ENCODE assay signal across 8 mouse cellular contexts in genomic region chr3:88951327-88951800, GRCm38 (mm10). TPM values are rescaled to one million over a fixed set of nuclear protein-coding genes. Genes with fewer than 3 reads are reported as not detected.
A peak's percentile ranks its signal among the peaks of the same experiment; 100 is the strongest.
DNase-seq lines count a peak whose midpoint lies in the region; ATAC-seq lines count a peak whose summit lies in the region.

No protein-coding gene starts in this region.

- peak overlapping the region; percentile 99 for H3K27ac ChIP-seq in lung, embryonic 15.5 days
- peak overlapping the region; percentile 99 for H3K27ac ChIP-seq in embryonic facial prominence, embryonic 12.5 days
- H3K27ac ChIP-seq in intestine, embryonic 16.5 days (ENCODE audit: low read length), result peak overlapping the region; percentile 98
- H3K27ac ChIP-seq in neural tube, embryonic 14.5 days (ENCODE audit: low read depth, low read length), result peak overlapping the region; percentile 99

- WGBS in lung, embryonic 15.5 days, result 0% methylated on average over 5 of the region's 5 CpGs
- WGBS in embryonic facial prominence, embryonic 12.5 days, result 2% methylated on average over 5 of the region's 5 CpGs
- 0% methylated on average over 5 of the region's 5 CpGs for WGBS in intestine, embryonic 16.5 days
- WGBS in neural tube, embryonic 14.5 days, result 2% methylated on average over 5 of the region's 5 CpGs

- DNase-seq in lung, postnatal 10 days, result no peak
- no peak for DNase-seq in right cerebral cortex, adult 2 months (ENCODE audit: low spot score in 2 of 2)

- H3K36me3 ChIP-seq in lung, embryonic 15.5 days, result no peaks in the 10 kb centered on the region
- no peaks in the 10 kb centered on the region for H3K36me3 ChIP-seq in embryonic facial prominence, embryonic 12.5 days
- H3K36me3 ChIP-seq in intestine, embryonic 16.5 days (ENCODE audit: control insufficient read depth, insufficient read depth, low read length), result no peaks in the 10 kb centered on the region
- H3K36me3 ChIP-seq in neural tube, embryonic 14.5 days (ENCODE audit: control insufficient read depth, insufficient read depth, low read length), result no peaks in the 10 kb centered on the region

- no peak for ATAC-seq in lung, embryonic 15.5 days (ENCODE audit: borderline replicate concordance, extremely low read depth, low FRiP score, low TSS enrichment)
- no peak for ATAC-seq in embryonic facial prominence, embryonic 12.5 days (ENCODE audit: insufficient number of reproducible peaks, insufficient read depth, low FRiP score, low TSS enrichment)
- no peak for ATAC-seq in intestine, embryonic 16.5 days
- ATAC-seq in neural tube, embryonic 14.5 days (ENCODE audit: low read depth), result no peak
- no peak for ATAC-seq in erythroid progenitor cell, adult 5-6 weeks (replicated peaks; ENCODE audit: low FRiP score, poor library complexity, severe bottlenecking)
- ATAC-seq in monocyte, adult 5-6 weeks (replicated peaks; ENCODE audit: insufficient number of reproducible peaks, low FRiP score, low TSS enrichment, poor library complexity, severe bottlenecking), result no peak

- H3K4me1 ChIP-seq in lung, embryonic 15.5 days, result peaks cover 25% of the 10 kb centered on the region
- peaks cover 24% of the 10 kb centered on the region for H3K4me1 ChIP-seq in embryonic facial prominence, embryonic 12.5 days
- peaks cover 21% of the 10 kb centered on the region for H3K4me1 ChIP-seq in intestine, embryonic 16.5 days (ENCODE audit: control insufficient read depth, insufficient read depth, low read length)
- peaks cover 31% of the 10 kb centered on the region for H3K4me1 ChIP-seq in neural tube, embryonic 14.5 days (ENCODE audit: control insufficient read depth, insufficient read depth, low read length)

- no peaks in the 10 kb centered on the region for H3K9me3 ChIP-seq in lung, embryonic 15.5 days
- no peaks in the 10 kb centered on the region for H3K9me3 ChIP-seq in embryonic facial prominence, embryonic 12.5 days
- no peaks in the 10 kb centered on the region for H3K9me3 ChIP-seq in intestine, embryonic 16.5 days (ENCODE audit: control insufficient read depth, low read length)
- no peaks in the 10 kb centered on the region for H3K9me3 ChIP-seq in neural tube, embryonic 14.5 days (ENCODE audit: control insufficient read depth, low read length)

- H3K4me3 ChIP-seq in lung, embryonic 15.5 days, result peak overlapping the region; percentile 97
- H3K4me3 ChIP-seq in embryonic facial prominence, embryonic 12.5 days, result peak overlapping the region; percentile 93
- peak overlapping the region; percentile 97 for H3K4me3 ChIP-seq in intestine, embryonic 16.5 days (ENCODE audit: low read length)
- H3K4me3 ChIP-seq in neural tube, embryonic 14.5 days (ENCODE audit: low read depth, low read length), result peak overlapping the region; percentile 92

- peak overlapping the region; percentile 97 for H3K9ac ChIP-seq in lung, embryonic 15.5 days
- peak overlapping the region; percentile 94 for H3K9ac ChIP-seq in embryonic facial prominence, embryonic 12.5 days
- H3K9ac ChIP-seq in intestine, embryonic 16.5 days (ENCODE audit: low read depth, low read length), result peak overlapping the region; percentile 99
- H3K9ac ChIP-seq in neural tube, embryonic 14.5 days (replicated peaks; ENCODE audit: low read depth, low read length), result peak overlapping the region; percentile 93

- H3K4me2 ChIP-seq in lung, embryonic 15.5 days, result peak overlapping the region; percentile 71
- H3K4me2 ChIP-seq in embryonic facial prominence, embryonic 12.5 days (replicated peaks), result peak overlapping the region; percentile 68
- peak overlapping the region; percentile 54 for H3K4me2 ChIP-seq in intestine, embryonic 16.5 days (ENCODE audit: low read depth, low read length)
- peak overlapping the region; percentile 90 for H3K4me2 ChIP-seq in neural tube, embryonic 14.5 days (ENCODE audit: low read depth, low read length)

- no peaks in the 10 kb centered on the region for H3K27me3 ChIP-seq in lung, embryonic 15.5 days
- H3K27me3 ChIP-seq in embryonic facial prominence, embryonic 12.5 days, result no peaks in the 10 kb centered on the region
- no peaks in the 10 kb centered on the region for H3K27me3 ChIP-seq in intestine, embryonic 16.5 days (replicated peaks; ENCODE audit: control insufficient read depth, insufficient read depth, low read length)
- no peaks in the 10 kb centered on the region for H3K27me3 ChIP-seq in neural tube, embryonic 14.5 days (ENCODE audit: control insufficient read depth, insufficient read depth, low read length)

RNA-seq across cellular contexts. Expression of gene Dap3, which starts 0.4 kb away (rescaled TPM):
- 139 and 140 TPM in 2 replicates for polyA plus RNA-seq in lung, embryonic 15.5 days (2015; fragmentation: Nextera tagmentation; extraction: Ambion mirVana)
- polyA plus RNA-seq in embryonic facial prominence, embryonic 12.5 days (2016; fragmentation: Nextera tagmentation; extraction: Ambion mirVana), result 153 and 156 TPM in 2 replicates
- polyA plus RNA-seq in intestine, embryonic 16.5 days (2015; fragmentation: Nextera tagmentation; extraction: Ambion mirVana), result 162 and 165 TPM in 2 replicates
- 142 and 149 TPM in 2 replicates for polyA plus RNA-seq in neural tube, embryonic 14.5 days (2014; fragmentation: Nextera tagmentation; extraction: Ambion mirVana)
- total RNA-seq in erythroid progenitor cell, adult 5-6 weeks (2015; ENCODE audit: low replicate concordance), result 63.8 and 81.7 TPM in 2 replicates
- total RNA-seq in erythroid progenitor cell, adult 5-6 weeks (2017; ENCODE audit: low replicate concordance), result 18.3 and 46.8 TPM in 2 replicates
- total RNA-seq in monocyte, adult 5-6 weeks (2017), result 38.3 to 58.2 TPM (median 53.2 TPM) in 3 replicates

RNA-seq across cellular contexts. Expression of gene Ash1l, which starts 0.9 kb away (rescaled TPM):
- 16.9 and 20.1 TPM in 2 replicates for polyA plus RNA-seq in lung, embryonic 15.5 days (2015; fragmentation: Nextera tagmentation; extraction: Ambion mirVana)
- polyA plus RNA-seq in embryonic facial prominence, embryonic 12.5 days (2016; fragmentation: Nextera tagmentation; extraction: Ambion mirVana), result 25.5 TPM in 2 replicates
- polyA plus RNA-seq in intestine, embryonic 16.5 days (2015; fragmentation: Nextera tagmentation; extraction: Ambion mirVana), result 13.1 and 13.8 TPM in 2 replicates
- 27.1 and 27.9 TPM in 2 replicates for polyA plus RNA-seq in neural tube, embryonic 14.5 days (2014; fragmentation: Nextera tagmentation; extraction: Ambion mirVana)
- total RNA-seq in erythroid progenitor cell, adult 5-6 weeks (2015; ENCODE audit: low replicate concordance), result 71.7 and 82.9 TPM in 2 replicates
- total RNA-seq in erythroid progenitor cell, adult 5-6 weeks (2017; ENCODE audit: low replicate concordance), result 69.7 and 70.7 TPM in 2 replicates
- 40.6 to 78.1 TPM (median 41.7 TPM) in 3 replicates for total RNA-seq in monocyte, adult 5-6 weeks (2017)

RNA-seq across cellular contexts. Expression of gene Msto1, which starts 37.6 kb away (rescaled TPM):
- polyA plus RNA-seq in lung, embryonic 15.5 days (2015; fragmentation: Nextera tagmentation; extraction: Ambion mirVana), result 45.1 and 46.1 TPM in 2 replicates
- polyA plus RNA-seq in embryonic facial prominence, embryonic 12.5 days (2016; fragmentation: Nextera tagmentation; extraction: Ambion mirVana), result 48.4 TPM in 2 replicates
- 43.4 and 45.6 TPM in 2 replicates for polyA plus RNA-seq in intestine, embryonic 16.5 days (2015; fragmentation: Nextera tagmentation; extraction: Ambion mirVana)
- 49.3 and 50.7 TPM in 2 replicates for polyA plus RNA-seq in neural tube, embryonic 14.5 days (2014; fragmentation: Nextera tagmentation; extraction: Ambion mirVana)
- total RNA-seq in erythroid progenitor cell, adult 5-6 weeks (2015; ENCODE audit: low replicate concordance), result 1.4 TPM in 1 of 2 replicates, not detected in the other
- 1.8 and 3.9 TPM in 2 replicates for total RNA-seq in erythroid progenitor cell, adult 5-6 weeks (2017; ENCODE audit: low replicate concordance)
- 8.1 to 11.7 TPM (median 11.6 TPM) in 3 replicates for total RNA-seq in monocyte, adult 5-6 weeks (2017)
